Mouse (Mus musculus) hindbrain, embryonic 13.5 days (tissue): ENCODE results near the gene Cpsf6. TPM values are rescaled to one million over a fixed set of nuclear protein-coding genes. Genes with fewer than 3 reads are reported as not detected.
"Not testable (repeated sequence)": the region's sequence is repeated elsewhere in the genome, so short reads cannot be mapped to it uniquely, and the experiment has no call there.

Source experiments
- ATAC-seq: fragments of 200-750 bp; cut with Nextera tagmentation; 2 replicates; pipeline ENCODE4 v1.8.0; 2017; ENCODE audit warnings: moderate TSS enrichment; ENCODE audit not compliant: low FRiP score
- H3K27ac ChIP-seq: fragments of 300-500 bp; sonication (generic); 2 replicates; pipeline ENCODE4 v1.5.1; 2015; ENCODE audit warnings: inconsistent platforms, mild to moderate bottlenecking, moderate library complexity
- H3K27me3 ChIP-seq: fragments of 300-500 bp; sonication (generic); 2 replicates; pipeline ENCODE4 v1.6.1; 2015; ENCODE audit warnings: mild to moderate bottlenecking, inconsistent platforms
- H3K36me3 ChIP-seq: fragments of 300-500 bp; sonication (generic); 2 replicates; pipeline ENCODE4 v1.6.1; 2015; ENCODE audit warnings: mild to moderate bottlenecking, inconsistent platforms
- H3K4me1 ChIP-seq: fragments of 300-500 bp; sonication (generic); replicated peaks from 2 replicates; pipeline ENCODE4 v1.6.1; 2015; ENCODE audit warnings: inconsistent platforms
- H3K4me2 ChIP-seq: fragments of 300-500 bp; sonication (generic); 2 replicates; pipeline ENCODE4 v1.6.1; 2015; ENCODE audit warnings: inconsistent platforms, mild to moderate bottlenecking, moderate library complexity
- H3K4me3 ChIP-seq: fragments of 300-500 bp; sonication (generic); 2 replicates; pipeline ENCODE4 v1.5.1; 2015; ENCODE audit warnings: mild to moderate bottlenecking, inconsistent platforms
- H3K9ac ChIP-seq: fragments of 300-500 bp; sonication (generic); 2 replicates; pipeline ENCODE4 v1.6.1; 2015; ENCODE audit warnings: mild to moderate bottlenecking, inconsistent platforms
- H3K9me3 ChIP-seq: fragments of 300-500 bp; sonication (generic); 2 replicates; pipeline ENCODE4 v1.6.1; 2016; ENCODE audit warnings: inconsistent platforms
- WGBS: fragments of 180-500 bp; shearing (Covaris S2); methylation state at CpG from one replicate; pipeline ENCODE4 v1.1.7; 2015; 5-methylcytosine and 5-hydroxymethylcytosine counted together
- polyA plus RNA-seq: library from polyadenylated mRNA; unstranded; fragments of >200 nt; fragmentation: Nextera tagmentation; extraction: Ambion mirVana; gene quantifications from 2 replicates; pipeline ENCODE4 v1.2.1, GENCODE M21; 2015

Cpsf6 gene
- polyA plus RNA-seq, 1 experiment from 2014 or later, result 179 TPM

DNA sequence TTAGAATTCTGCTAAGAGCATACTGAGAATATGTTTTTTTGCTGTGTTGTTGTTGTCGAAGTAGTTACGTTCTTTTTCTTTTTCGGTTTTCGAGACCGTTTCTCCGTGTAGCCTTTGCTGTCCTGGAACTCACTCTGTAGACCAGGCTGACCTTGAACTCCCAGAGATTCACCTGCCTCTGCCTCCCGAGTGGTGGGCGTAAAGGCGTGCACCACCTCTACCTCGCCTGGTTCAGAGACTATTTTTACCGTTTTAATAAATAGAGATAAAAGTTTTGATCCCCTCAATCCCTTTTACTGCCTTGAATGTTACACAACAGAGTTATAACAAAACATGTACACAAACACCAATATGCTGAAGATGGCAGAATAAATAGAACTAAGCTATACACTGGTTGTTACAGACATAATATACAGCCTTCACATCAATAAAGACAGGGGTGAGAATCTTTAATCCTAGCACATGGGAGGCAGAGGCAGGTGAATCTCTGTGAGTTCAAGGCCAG lies 14.1 kb upstream of the Cpsf6 start:
- peaks cover 6% of the 10 kb centered on the region for H3K4me1 ChIP-seq
- H3K27me3 ChIP-seq, result no peaks in the 10 kb centered on the region
- no peaks in the 10 kb centered on the region for H3K36me3 ChIP-seq
- 0 out of 2 replicates have a peak overlapping the region, but pooled peaks have one; percentile 49 for H3K9ac ChIP-seq
- no peak overlapping the region for H3K27ac ChIP-seq
- ATAC-seq, result no peak
- peak overlapping the region; percentile 29 for H3K4me3 ChIP-seq
- H3K9me3 ChIP-seq, result no peaks in the 10 kb centered on the region
- peak overlapping the region; percentile 51 for H3K4me2 ChIP-seq
- WGBS, result 55% methylated on average over 11 of the region's 11 CpGs

DNA sequence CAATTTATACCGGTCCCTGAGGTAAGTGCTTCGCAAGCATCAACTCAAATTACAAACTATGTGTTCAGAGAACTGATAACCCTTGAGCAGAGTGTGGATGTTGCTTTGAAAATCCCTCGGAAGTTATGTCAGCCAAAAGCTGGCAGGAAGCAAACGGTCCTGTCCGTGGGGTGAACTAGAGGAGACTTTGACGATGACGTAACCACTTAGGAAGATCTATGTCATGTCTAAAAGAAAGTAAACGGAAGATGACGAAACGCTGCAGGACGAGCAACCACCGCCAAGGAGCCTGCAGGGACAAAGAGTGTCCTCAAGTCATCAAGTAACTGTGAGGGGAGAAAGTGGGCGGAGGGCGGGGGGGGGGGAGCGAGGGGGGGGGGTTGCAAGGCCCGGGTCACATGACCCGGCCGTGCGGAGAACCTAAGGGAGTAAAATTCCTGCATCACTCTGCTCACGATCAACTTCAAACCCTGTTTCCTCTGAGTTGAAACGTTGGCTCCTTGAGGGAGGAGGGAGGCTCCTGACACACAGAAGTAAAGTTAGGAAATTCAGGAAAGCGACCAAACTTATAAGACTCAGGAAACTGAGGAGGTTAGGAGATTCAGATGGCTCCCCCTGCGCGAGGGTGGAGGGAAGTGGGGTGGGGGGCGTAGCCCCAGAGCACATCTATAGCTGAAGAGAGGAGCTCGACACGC lies 13.5 kb upstream of the Cpsf6 start:
- H3K9me3 ChIP-seq, result no peaks in the 10 kb centered on the region
- peaks cover 6% of the 10 kb centered on the region for H3K4me1 ChIP-seq
- no peaks in the 10 kb centered on the region for H3K27me3 ChIP-seq
- H3K4me2 ChIP-seq, result peak overlapping the region; percentile 51
- 3% methylated on average over 23 of the region's 27 CpGs for WGBS
- H3K27ac ChIP-seq, result no peak overlapping the region
- ATAC-seq, result peak; percentile 66; the same call in 1 of the 2 replicates
- peak overlapping the region; percentile 29 for H3K4me3 ChIP-seq
- no peaks in the 10 kb centered on the region for H3K36me3 ChIP-seq
- peak overlapping the region; percentile 49; the same call in 1 of the 2 replicates for H3K9ac ChIP-seq

DNA sequence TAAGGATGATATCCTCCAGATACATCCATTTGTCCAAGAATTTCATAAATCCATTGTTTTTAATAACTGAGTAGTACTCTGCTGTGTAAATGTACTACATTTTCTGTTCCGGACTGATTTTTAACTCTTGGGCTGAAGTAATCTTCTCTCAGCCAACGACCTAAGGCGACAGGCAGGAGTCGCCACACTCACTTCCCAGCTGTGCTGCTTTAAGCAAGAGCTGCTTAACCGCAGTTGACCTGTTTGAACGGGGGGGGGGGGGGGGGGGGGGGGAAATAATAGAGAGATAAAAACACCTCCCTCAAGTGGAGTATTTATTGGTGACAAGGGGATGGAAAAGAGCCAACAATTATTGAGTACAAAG lies 13.0 kb upstream of the Cpsf6 start:
- H3K4me2 ChIP-seq, result peak overlapping the region; percentile 51
- H3K36me3 ChIP-seq, result no peaks in the 10 kb centered on the region
- peak overlapping the region; percentile 29 for H3K4me3 ChIP-seq
- H3K4me1 ChIP-seq, result peaks cover 6% of the 10 kb centered on the region
- WGBS, result 16% methylated on average over 6 of the region's 6 CpGs
- ATAC-seq, result no peak
- H3K27ac ChIP-seq, result no peak overlapping the region
- peak overlapping the region; percentile 49; the same call in 1 of the 2 replicates for H3K9ac ChIP-seq
- H3K9me3 ChIP-seq, result no peaks in the 10 kb centered on the region
- H3K27me3 ChIP-seq, result no peaks in the 10 kb centered on the region

DNA sequence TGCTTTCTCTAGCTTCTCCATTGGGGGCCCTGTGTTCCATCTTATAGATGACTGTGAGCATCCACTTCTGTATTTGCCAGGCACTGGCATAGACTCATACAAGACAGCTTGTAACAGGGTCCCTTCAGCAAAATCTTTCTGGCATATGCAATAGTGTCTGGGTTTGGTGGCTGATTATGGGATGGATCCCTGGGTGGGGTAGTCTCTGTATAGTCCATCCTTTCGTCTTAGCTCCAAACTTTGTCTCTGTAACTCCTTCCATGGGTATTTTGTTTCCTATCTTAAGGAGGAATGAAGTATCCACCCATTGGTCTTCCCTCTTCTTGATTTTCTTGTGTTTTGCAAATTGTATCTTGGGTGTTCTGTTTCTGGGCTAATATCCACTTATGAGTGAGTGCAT lies 12.6 kb upstream of the Cpsf6 start:
- not testable (repeated sequence) for H3K4me1 ChIP-seq, H3K36me3 ChIP-seq, ATAC-seq, H3K9me3 ChIP-seq, H3K9ac ChIP-seq, H3K27me3 ChIP-seq, H3K27ac ChIP-seq, H3K4me3 ChIP-seq, H3K4me2 ChIP-seq
- WGBS, result 95% methylated on average over 1 of the region's 1 CpGs

DNA sequence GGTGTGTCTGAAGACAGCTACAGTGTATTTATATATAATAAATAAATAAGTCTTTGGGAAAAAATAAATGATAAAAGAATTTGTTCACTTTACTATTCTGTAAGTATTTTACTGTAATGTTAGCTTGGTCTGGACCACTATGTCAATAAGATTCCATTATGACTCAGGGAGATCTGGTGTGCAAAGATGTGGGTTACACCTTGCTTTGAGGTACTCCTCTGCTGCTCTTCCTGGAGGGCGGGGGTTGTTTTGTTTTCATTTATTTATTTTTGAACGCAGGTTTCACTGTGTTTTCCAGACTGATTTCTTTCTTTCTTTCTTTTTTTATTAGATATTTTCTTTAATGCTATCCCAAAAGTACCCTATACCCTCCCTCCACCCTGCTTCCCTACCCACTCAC lies 12.0 kb upstream of the Cpsf6 start:
- no peak for ATAC-seq
- no peak overlapping the region for H3K27ac ChIP-seq

DNA sequence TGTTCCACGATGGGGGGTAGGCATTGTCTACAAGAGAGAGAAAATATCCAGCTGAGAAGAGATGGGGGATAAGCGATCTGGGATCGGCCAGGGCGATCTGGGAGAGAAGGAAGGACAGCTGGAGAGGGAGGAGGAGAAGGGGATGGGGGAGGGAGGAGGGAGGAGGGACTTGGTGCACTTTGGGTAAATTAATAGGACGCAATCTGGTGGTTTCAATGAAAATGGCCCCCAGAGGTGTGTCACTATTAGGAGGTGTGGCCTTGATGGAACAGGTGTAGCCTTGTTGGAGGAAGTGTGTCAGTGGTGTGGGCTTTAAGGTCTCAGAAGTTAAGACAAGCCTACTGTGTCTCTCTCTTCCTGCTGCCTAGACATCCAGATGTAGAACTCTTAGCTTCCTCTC lies 11.2 kb upstream of the Cpsf6 start:
- H3K4me2 ChIP-seq, result no peak overlapping the region
- no peak for ATAC-seq

More for the DNA sequence above, 12.0 kb upstream of the Cpsf6 start:
- H3K4me3 ChIP-seq, result no peak overlapping the region
- WGBS, result 93% methylated on average over 2 of the region's 2 CpGs
- H3K9me3 ChIP-seq, result no peaks in the 10 kb centered on the region
- H3K4me2 ChIP-seq, result no peak overlapping the region
- no peaks in the 10 kb centered on the region for H3K27me3 ChIP-seq
- peaks cover 6% of the 10 kb centered on the region for H3K4me1 ChIP-seq
- no peaks in the 10 kb centered on the region for H3K36me3 ChIP-seq
- H3K9ac ChIP-seq, result no peak overlapping the region

DNA sequence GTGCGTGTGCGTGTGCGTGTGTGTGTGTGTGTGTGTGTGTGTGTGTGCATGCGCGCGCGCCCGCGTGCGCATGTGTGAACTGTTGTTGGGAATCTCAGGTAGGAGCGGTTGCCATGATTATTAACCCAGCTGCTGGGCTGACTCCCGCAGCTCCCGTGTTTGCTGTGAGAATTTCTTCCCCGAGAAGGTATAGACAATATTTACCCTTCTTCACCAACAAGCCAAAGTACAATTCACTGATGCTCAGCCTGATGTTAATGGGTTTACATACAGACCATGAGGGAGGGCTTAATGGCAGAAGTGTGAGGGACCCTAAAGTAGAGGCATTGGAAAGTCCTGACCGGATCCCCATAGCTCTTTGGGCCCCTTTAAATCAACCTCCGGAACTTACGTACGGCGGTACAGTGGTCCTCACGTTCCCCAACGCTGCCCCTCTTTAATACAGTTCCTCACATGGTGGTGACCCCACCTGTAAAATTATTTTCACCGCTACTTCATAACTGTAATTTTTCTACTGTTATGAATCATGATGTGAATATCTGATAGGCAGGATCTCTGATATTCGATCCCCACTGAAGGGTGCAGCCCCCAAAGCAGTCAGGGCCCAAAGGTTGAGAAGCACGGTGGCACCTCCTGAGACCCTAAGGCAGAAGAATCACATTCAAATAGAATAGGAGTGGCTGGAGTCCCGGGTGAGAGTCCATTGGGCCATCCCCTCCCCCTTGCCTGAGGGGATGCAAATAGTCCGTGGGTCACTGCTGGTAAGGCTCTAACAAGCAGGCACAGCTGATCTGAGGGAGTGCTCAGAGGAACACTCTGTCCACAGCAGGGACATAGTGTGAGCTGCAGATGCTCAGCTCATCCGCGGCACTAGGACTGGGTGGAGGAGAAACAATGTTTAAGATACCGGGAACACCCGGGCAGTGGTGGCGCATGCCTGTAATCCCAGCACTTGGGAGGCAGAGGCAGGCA lies 10.4 kb upstream of the Cpsf6 start:
- H3K4me3 ChIP-seq, result no peak overlapping the region
- H3K4me2 ChIP-seq, result no peak overlapping the region
- no peaks in the 10 kb centered on the region for H3K36me3 ChIP-seq
- H3K27me3 ChIP-seq, result no peaks in the 10 kb centered on the region
- 0 out of 2 replicates have a peak, but pooled peaks have one; percentile 39 for ATAC-seq
- no peaks in the 10 kb centered on the region for H3K9me3 ChIP-seq
- H3K27ac ChIP-seq, result no peak overlapping the region
- 51% methylated on average over 31 of the region's 31 CpGs for WGBS
- H3K4me1 ChIP-seq, result peaks cover 6% of the 10 kb centered on the region
- H3K9ac ChIP-seq, result no peak overlapping the region

More for the DNA sequence above, 11.2 kb upstream of the Cpsf6 start:
- H3K4me3 ChIP-seq, result no peak overlapping the region
- H3K9me3 ChIP-seq, result no peaks in the 10 kb centered on the region
- H3K36me3 ChIP-seq, result no peaks in the 10 kb centered on the region
- WGBS, result 10% methylated on average over 5 of the region's 5 CpGs
- H3K4me1 ChIP-seq, result peaks cover 6% of the 10 kb centered on the region
- no peaks in the 10 kb centered on the region for H3K27me3 ChIP-seq
- H3K9ac ChIP-seq, result no peak overlapping the region
- no peak overlapping the region for H3K27ac ChIP-seq

DNA sequence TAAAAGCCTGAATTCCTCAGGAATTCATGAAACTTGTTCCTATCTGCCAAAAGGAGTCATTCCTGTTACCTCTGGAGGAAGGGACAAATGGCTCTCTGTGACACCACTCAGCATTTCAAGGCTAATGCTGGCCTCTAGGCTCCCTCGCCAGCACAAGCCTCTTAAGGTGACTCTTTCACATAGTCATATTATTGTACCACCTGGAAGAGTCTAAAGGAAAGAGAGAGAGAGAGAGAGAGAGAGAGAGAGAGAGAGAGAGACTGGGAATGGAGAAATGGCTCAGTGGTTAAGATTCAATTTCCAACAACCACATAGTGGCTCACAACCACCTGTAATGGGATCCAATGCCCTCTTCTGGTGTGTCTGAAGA lies 9.5 kb upstream of the Cpsf6 start:
- WGBS, result 89% methylated on average over 1 of the region's 1 CpGs
- no peak overlapping the region for H3K9ac ChIP-seq
- H3K36me3 ChIP-seq, result no peaks in the 10 kb centered on the region
- H3K27ac ChIP-seq, result no peak overlapping the region
- no peak overlapping the region for H3K4me2 ChIP-seq
- H3K4me3 ChIP-seq, result no peak overlapping the region
- no peak for ATAC-seq
- no peaks in the 10 kb centered on the region for H3K9me3 ChIP-seq
- peaks cover 6% of the 10 kb centered on the region for H3K4me1 ChIP-seq
- H3K27me3 ChIP-seq, result no peaks in the 10 kb centered on the region

DNA sequence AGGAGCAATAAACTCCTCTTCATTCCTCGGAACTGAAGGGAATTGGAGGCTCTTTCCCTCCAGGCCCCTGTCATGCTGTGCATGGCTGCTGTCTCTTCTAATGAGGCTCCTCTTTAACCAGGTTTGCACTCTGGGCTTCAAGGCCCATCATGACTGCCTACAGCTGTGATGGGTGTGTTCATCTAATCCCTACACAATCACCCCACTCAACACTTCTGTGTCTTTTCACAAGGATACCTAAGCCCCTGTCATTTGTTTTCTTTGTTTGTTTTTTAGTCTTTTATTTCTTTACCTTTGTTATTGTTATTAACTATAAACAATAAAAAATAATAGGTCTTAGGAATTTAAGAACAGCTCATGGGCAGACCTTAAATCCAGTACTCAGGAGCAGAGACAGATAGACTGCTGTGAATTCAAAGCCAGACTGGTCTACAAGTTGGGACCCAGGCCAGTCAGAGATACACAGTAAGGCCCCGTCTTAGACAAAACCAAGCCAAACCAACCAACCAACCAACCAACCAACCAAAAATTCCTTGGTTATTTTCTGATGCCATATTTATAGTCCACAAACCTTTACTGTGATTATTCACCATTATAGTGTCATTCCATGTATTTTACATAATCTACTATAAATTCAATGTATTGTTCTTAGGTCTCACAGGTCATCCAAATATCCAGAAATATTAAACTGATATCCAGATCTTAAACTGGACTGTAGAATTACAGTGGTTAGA lies 9.0 kb upstream of the Cpsf6 start:
- Histone ChIP-seq H3K36me3 (no peaks in the 10 kb centered on the region), H3K4me3 (no peak overlapping the region), H3K9ac (no peak overlapping the region), H3K27ac (no peak overlapping the region), H3K9me3 (no peaks in the 10 kb centered on the region), H3K27me3 (no peaks in the 10 kb centered on the region), H3K4me2 (no peak overlapping the region), H3K4me1 (peaks cover 5% of the 10 kb centered on the region)
- WGBS, result 58% methylated on average over 2 of the region's 2 CpGs
- no peak for ATAC-seq

DNA sequence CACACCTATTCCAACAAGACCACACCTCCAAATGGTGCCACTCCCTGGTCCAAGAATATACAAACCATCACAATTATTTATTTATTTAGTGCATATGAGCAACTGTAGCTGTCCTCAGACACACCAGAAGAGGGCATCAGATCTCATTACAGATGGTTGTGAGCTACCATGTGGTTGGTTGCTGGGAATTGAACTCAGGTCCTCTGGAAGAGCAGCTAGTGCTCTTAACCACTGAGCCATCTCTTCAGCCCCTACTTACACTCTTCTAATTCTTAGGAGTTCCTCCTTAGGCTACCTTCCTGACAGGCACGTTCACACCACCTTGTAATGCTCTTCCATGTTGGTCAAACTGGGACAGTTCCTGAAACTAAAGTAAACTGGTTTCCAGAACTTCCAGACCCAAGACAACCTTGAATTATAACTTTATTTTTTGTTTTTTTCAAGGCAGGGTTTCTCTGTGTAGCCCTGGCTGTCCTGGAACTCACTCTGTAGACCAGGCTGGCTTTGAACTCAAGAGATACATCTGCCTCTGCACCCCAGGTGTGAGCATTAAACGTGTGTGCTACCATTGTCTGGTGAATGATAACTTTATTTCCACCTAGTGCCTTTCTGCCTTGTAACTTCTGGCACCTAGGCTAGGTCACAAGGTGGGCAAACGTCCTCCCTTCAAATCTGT lies 8.3 kb upstream of the Cpsf6 start:
- H3K9ac ChIP-seq, H3K27ac ChIP-seq, H3K9me3 ChIP-seq, H3K4me2 ChIP-seq, H3K4me3 ChIP-seq, H3K27me3 ChIP-seq, H3K4me1 ChIP-seq, ATAC-seq, H3K36me3 ChIP-seq: not testable (repeated sequence)
- 51% methylated on average over 3 of the region's 3 CpGs for WGBS

DNA sequence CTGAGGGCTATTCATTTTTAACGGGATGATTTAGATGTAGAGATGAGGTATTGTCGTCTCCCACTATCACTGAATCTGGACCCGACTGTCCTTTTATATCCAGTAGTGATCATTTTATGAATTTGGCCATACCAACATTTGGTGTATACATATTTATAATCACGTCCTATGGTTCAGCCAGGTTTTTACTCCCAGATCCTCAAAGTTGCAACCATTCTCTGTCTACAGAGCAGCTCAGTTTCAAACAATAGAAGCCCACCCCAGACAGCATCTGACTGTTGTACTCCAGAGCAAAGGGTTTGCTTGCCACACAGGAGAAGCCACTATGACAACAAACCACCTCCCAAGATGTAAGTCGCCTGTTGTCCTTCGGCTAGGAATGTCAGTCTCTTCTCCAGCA lies 7.2 kb upstream of the Cpsf6 start:
- Histone ChIP-seq H3K27ac (no peak overlapping the region), H3K9me3 (no peaks in the 10 kb centered on the region), H3K4me1 (no peaks in the 10 kb centered on the region), H3K36me3 (no peaks in the 10 kb centered on the region), H3K4me2 (no peak overlapping the region), H3K9ac (no peak overlapping the region), H3K27me3 (no peaks in the 10 kb centered on the region), H3K4me3 (no peak overlapping the region)
- WGBS, result 84% methylated on average over 6 of the region's 6 CpGs
- ATAC-seq, result no peak
